Mouse (Mus musculus) cortical plate, adult 2 months (tissue): ENCODE data around the gene Actbl2.

Experiments used
- CTCF ChIP-seq: fragments of 200-500 bp; IDR thresholded peaks from 2 replicates; pipeline ENCODE4 v1.5.1; 2011; ENCODE audit warnings: mild to moderate bottlenecking, control low read depth, low read length; ENCODE audit not compliant: insufficient read depth; ENCODE audit errors: extremely low read depth
- POLR2A ChIP-seq: fragments of 200-500 bp; IDR thresholded peaks from 2 replicates; pipeline ENCODE4 v1.6.1; 2011; ENCODE audit warnings: mild to moderate bottlenecking, low read length, control low read depth; ENCODE audit not compliant: insufficient read depth; ENCODE audit errors: extremely low read depth

DNA sequence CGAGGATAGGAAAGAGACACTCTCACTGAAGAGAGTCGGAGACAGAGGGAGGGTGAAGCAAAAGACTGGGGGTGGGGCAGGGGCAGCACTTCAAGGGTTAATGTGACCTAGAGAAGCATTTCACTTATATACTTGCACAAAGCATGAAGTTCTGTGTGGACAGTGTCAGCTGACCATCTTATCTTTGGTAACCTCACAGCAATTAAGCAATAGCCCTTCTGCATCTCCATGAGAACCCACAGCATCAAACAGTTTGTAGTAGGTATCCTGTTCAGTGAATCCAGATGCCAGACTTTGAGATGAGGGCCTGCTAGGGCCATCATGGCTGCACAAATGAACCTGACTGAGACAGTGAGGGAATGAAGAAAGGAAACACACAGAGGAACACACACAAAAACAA lies 8.4 kb downstream of the Actbl2 start:
- TF ChIP-seq CTCF (no peak), POLR2A (no peak)
